Mouse (Mus musculus): ENCODE measurements around the gene Nt5e.

Nt5e gene

GRCm38 (mm10) chr9:88348623-88349022 lies 21.6 kb downstream of the Nt5e start:
- no peak for DNase-seq

GRCm38 (mm10) chr9:88350317-88350716 lies 23.3 kb downstream of the Nt5e start:
- DNase-seq, result no peak

GRCm38 (mm10) chr9:88351163-88351562 lies 24.2 kb downstream of the Nt5e start:
- DNase-seq, result no peak

GRCm38 (mm10) chr9:88352741-88353140 lies 25.7 kb downstream of the Nt5e start:
- DNase-seq, result no peak

GRCm38 (mm10) chr9:88353459-88353858 lies 26.5 kb downstream of the Nt5e start:
- DNase-seq, result no peak

GRCm38 (mm10) chr9:88357173-88357572 lies 30.2 kb downstream of the Nt5e start:
- DNase-seq, result no peak

GRCm38 (mm10) chr9:88359140-88359539 lies 32.1 kb downstream of the Nt5e start:
- no peak for DNase-seq

- peak; percentile 57 for DNase-seq
Observed at GRCm38 (mm10) chr9:88361211-88361909, 34.4 kb downstream of the Nt5e start.

GRCm38 (mm10) chr9:88362055-88362850 lies 35.3 kb downstream of the Nt5e start:
- DNase-seq, result no peak

- no peak for DNase-seq
Observed at GRCm38 (mm10) chr9:88363102-88363501, 36.1 kb downstream of the Nt5e start.

- no peak for DNase-seq
Observed at GRCm38 (mm10) chr9:88366308-88366707, 39.3 kb downstream of the Nt5e start.

GRCm38 (mm10) chr9:88366819-88367218 lies 39.8 kb downstream of the Nt5e start:
- DNase-seq, result peak; percentile 31

- DNase-seq, result no peak
Observed at GRCm38 (mm10) chr9:88367322-88367721, 40.3 kb downstream of the Nt5e start.

GRCm38 (mm10) chr9:88367751-88368150 lies 40.8 kb downstream of the Nt5e start:
- DNase-seq, result no peak

- no peak for DNase-seq
Observed at GRCm38 (mm10) chr9:88368476-88368875, 41.5 kb downstream of the Nt5e start.

- no peak for DNase-seq
Observed at GRCm38 (mm10) chr9:88369666-88370065, 42.7 kb downstream of the Nt5e start.

GRCm38 (mm10) chr9:88371201-88371600 lies 44.2 kb downstream of the Nt5e start:
- DNase-seq, result no peak

GRCm38 (mm10) chr9:88373001-88373400 lies 46.0 kb downstream of the Nt5e start:
- no peak for DNase-seq

GRCm38 (mm10) chr9:88377483-88377882 lies 50.5 kb downstream of the Nt5e start:
- no peak for DNase-seq

- DNase-seq, result no peak
Observed at GRCm38 (mm10) chr9:88379057-88379456, 52.1 kb downstream of the Nt5e start.

- no peak for DNase-seq
Observed at GRCm38 (mm10) chr9:88380076-88380475, 53.1 kb downstream of the Nt5e start.

GRCm38 (mm10) chr9:88380542-88380941 lies 53.5 kb downstream of the Nt5e start:
- DNase-seq, result no peak

- no peak for DNase-seq
Observed at GRCm38 (mm10) chr9:88388826-88389225, 61.8 kb downstream of the Nt5e start.

GRCm38 (mm10) chr9:88394852-88395251 lies 67.9 kb downstream of the Nt5e start:
- no peak for DNase-seq
